Mouse (Mus musculus): ENCODE results near the gene Cpne9.

DNA sequence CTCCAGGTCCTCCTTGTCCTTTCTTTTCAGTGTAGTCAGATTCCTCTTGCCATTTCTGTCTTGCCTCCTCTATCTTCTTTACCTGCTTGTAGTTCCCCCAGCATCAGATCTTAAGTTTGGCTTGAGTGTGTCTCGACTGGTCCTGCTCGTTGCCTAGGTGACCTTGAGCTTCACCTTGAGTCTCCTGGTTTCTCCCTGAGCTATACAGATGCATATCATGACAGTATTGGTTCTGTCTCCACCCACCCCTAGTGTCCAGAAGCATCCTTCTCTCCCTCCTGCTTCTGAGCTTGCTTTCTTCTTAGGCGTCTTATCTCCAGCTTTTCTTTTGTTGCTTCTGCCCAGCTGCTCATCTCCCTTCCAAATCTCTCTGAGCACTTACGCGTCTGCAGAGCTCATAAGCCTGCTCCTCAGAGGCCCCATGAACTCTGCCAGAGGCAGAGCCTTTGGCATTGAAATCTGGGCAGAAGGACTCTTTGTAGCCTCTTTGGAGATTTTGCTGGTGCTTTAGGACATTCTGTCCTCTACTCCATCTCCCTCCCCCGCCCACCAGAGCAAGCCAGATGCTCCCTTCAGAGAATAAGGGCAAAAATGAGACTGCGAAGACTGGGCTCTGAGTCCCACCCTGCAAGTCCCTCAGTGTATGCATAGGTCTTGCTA, 15.0 kb upstream of the Cpne9 start:
- TF ChIP-seq CTCF (IDR thresholded peaks at IDR 0.05; ENCODE audit: low read depth) (no peak), EP300 (IDR thresholded peaks at IDR 0.05; ENCODE audit: low read depth) (no peak)
